Mouse (Mus musculus) left cerebral cortex, postnatal 14 days (tissue): ENCODE data around the gene Vps37d. TPM values are rescaled to one million over a fixed set of nuclear protein-coding genes. Genes with fewer than 3 reads are reported as not detected.
"Not testable (repeated sequence)": the region's sequence is repeated elsewhere in the genome, so short reads cannot be mapped to it uniquely, and the experiment has no call there.

ENCODE experiments used
- DNase-seq, 2 experiments: peaks; one replicate each; pipeline ENCODE4 v3.0.0; 2021 to 2022; ENCODE audit warnings: low spot score in 2 of 2, mixed read lengths in 1 of 2
- intact Hi-C: fragments of 180-260 bp; cut with DNase I; formaldehyde crosslinking; loops from one replicate; pipeline ENCODE4 v1.15.1; 2025
- total RNA-seq, 2 experiments: library from RNA; stranded (reverse); gene quantifications; 2 replicates each; pipeline ENCODE4 v1.2.3; 2021

The Vps37d gene
- total RNA-seq, 2 experiments from 2014 or later: 23.6 to 30.9 TPM

GRCm38 (mm10) chr5:135078482-135078810, 380 bp upstream of the Vps37d start:
- DNase-seq: peak in 1 of 2 experiments; percentile 49
- intact Hi-C loops: no loop called here

- intact Hi-C loops: loop anchor here (2.0 kb wide), 1 partner anchor 60 kb away; no protein-coding TSS in a partner anchor
- DNase-seq: peak; percentile 46 to 51
Measured at GRCm38 (mm10) chr5:135076931-135077505, 1.0 kb downstream of the Vps37d start.

- no peak for DNase-seq
- intact Hi-C loops: loop anchor here (2.0 kb wide), 1 partner anchor 60 kb away; no protein-coding TSS in a partner anchor
Measured at GRCm38 (mm10) chr5:135076368-135076767, 1.7 kb downstream of the Vps37d start.

- intact Hi-C loops: loop anchor here (2.0 kb wide), 1 partner anchor 59 kb away; no protein-coding TSS in a partner anchor
Measured at GRCm38 (mm10) chr5:135075655-135076054, 2.4 kb downstream of the Vps37d start.

GRCm38 (mm10) chr5:135073349-135074150, 4.5 kb downstream of the Vps37d start:
- DNase-seq: no peak
- intact Hi-C loops: no loop called here

More at GRCm38 (mm10) chr5:135075655-135076054, 2.4 kb downstream of the Vps37d start:
- DNase-seq: no peak

GRCm38 (mm10) chr5:135072720-135073119, 5.3 kb downstream of the Vps37d start:
- intact Hi-C loops: no loop called here
- DNase-seq: no peak

- DNase-seq: no peak
- intact Hi-C loops: no loop called here
Measured at GRCm38 (mm10) chr5:135072061-135072460, 6.0 kb downstream of the Vps37d start.

- no peak for DNase-seq
- intact Hi-C loops: no loop called here
Measured at GRCm38 (mm10) chr5:135070448-135070847, 7.6 kb downstream of the Vps37d start.

- no peak for DNase-seq
- intact Hi-C loops: no loop called here
Measured at GRCm38 (mm10) chr5:135066008-135066407, 12.1 kb downstream of the Vps37d start.

- intact Hi-C loops: loop anchor here (5.0 kb wide), 1 partner anchor 43 kb away; the partner anchor contains the start of gene Stx1a
- DNase-seq: not testable (repeated sequence)
Measured at GRCm38 (mm10) chr5:135064909-135065446, 13.1 kb downstream of the Vps37d start, which contains the start of gene Bud23. Gene Bud23, minus strand, starts transcription at chr5:135064959.

GRCm38 (mm10) chr5:135064382-135064766, 13.7 kb downstream of the Vps37d start:
- intact Hi-C loops: loop anchor here (5.0 kb wide), 1 partner anchor 42 kb away; the partner anchor contains the start of gene Stx1a
- no peak for DNase-seq

- intact Hi-C loops: loop anchor here (5.0 kb wide), 1 partner anchor 42 kb away; the partner anchor contains the start of gene Stx1a
- DNase-seq: peak; percentile 98 to 99
Measured at GRCm38 (mm10) chr5:135063629-135064381, 14.3 kb downstream of the Vps37d start, which contains the start of gene Dnajc30. Gene Dnajc30, plus strand, starts transcription at chr5:135064202.

- intact Hi-C loops: loop anchor here (5.0 kb wide), 1 partner anchor 36 kb away; no protein-coding TSS in a partner anchor
- DNase-seq: no peak
Measured at GRCm38 (mm10) chr5:135053356-135053755, 24.7 kb downstream of the Vps37d start.

- DNase-seq, intact Hi-C loops: not testable (repeated sequence)
Measured at GRCm38 (mm10) chr5:135049268-135049667, 28.8 kb downstream of the Vps37d start.

- DNase-seq: no peak
- intact Hi-C loops: no loop called here
Measured at GRCm38 (mm10) chr5:135048539-135048938, 29.5 kb downstream of the Vps37d start.

- intact Hi-C loops: no loop called here
- DNase-seq: no peak
Measured at GRCm38 (mm10) chr5:135044575-135044974, 33.5 kb downstream of the Vps37d start.

- DNase-seq: no peak
- intact Hi-C loops: no loop called here
Measured at GRCm38 (mm10) chr5:135042105-135042788, 35.8 kb downstream of the Vps37d start.

GRCm38 (mm10) chr5:135040777-135041176, 37.3 kb downstream of the Vps37d start:
- DNase-seq: peak; percentile 44 to 50
- intact Hi-C loops: no loop called here

GRCm38 (mm10) chr5:135040059-135040458, 38.0 kb downstream of the Vps37d start:
- DNase-seq: peak in 1 of 2 experiments; percentile 51

More at GRCm38 (mm10) chr5:135040059-135040458, 38.0 kb downstream of the Vps37d start:
- intact Hi-C loops: no loop called here
